In genomic region chr6:4988688-4989087, GRCm38 (mm10) we compare ENCODE assay signal across 30 mouse cellular contexts.
A peak's percentile ranks its signal among the peaks of the same experiment; 100 is the strongest.
DNase-seq lines count a peak whose midpoint lies in the region; ATAC-seq and TF ChIP-seq lines count a peak whose summit lies in the region.
"Had no signal": no experiment of that assay in that cellular context is flagged by ENCODE, and none has a peak within 500 bp of the region (broad histone marks: within the 10 kb centered on the region; RNA-seq: fewer than 3 reads in every experiment).

No protein-coding gene starts in this region.

- no peak for TF ChIP-seq CTCF in forebrain, postnatal 0 days (IDR thresholded peaks at IDR 0.05; ENCODE audit: low read depth)
- no peak for TF ChIP-seq CTCF in stomach, postnatal 0 days (IDR thresholded peaks at IDR 0.05; ENCODE audit: low read depth)

- no peaks in the 10 kb centered on the region for H3K36me3 ChIP-seq in forebrain, embryonic 10.5 days (replicated peaks)
- no peaks in the 10 kb centered on the region for H3K36me3 ChIP-seq in forebrain, postnatal 0 days (ENCODE audit: insufficient read depth)
- H3K36me3 ChIP-seq in intestine, embryonic 14.5 days (ENCODE audit: control insufficient read depth, insufficient read depth, low read length) = no peaks in the 10 kb centered on the region
- H3K36me3 ChIP-seq in intestine, embryonic 16.5 days (ENCODE audit: control insufficient read depth, insufficient read depth, low read length) = no peaks in the 10 kb centered on the region
- no peaks in the 10 kb centered on the region; the same call in 1 of the 2 replicates for H3K36me3 ChIP-seq in kidney, embryonic 16.5 days (ENCODE audit: insufficient read depth, low read length)
- H3K36me3 ChIP-seq in stomach, embryonic 16.5 days (ENCODE audit: control insufficient read depth, insufficient read depth, low read length) = no peaks in the 10 kb centered on the region
- H3K36me3 ChIP-seq in stomach, postnatal 0 days (ENCODE audit: control insufficient read depth, insufficient read depth, low read length) = no peaks in the 10 kb centered on the region
- H3K36me3 ChIP-seq: embryonic facial prominence, embryonic 13.5 days; heart, embryonic 15.5 days; hindbrain, embryonic 10.5 days; hindbrain, embryonic 13.5 days had no signal

- no peak for DNase-seq in forebrain, embryonic 10.5 days (ENCODE audit: extremely low spot score, low spot score)
- no peak for DNase-seq in forebrain, postnatal 0 days
- no peak for DNase-seq in intestine, embryonic 14.5 days (ENCODE audit: low spot score)
- no peak for DNase-seq in kidney, postnatal 36 days
- DNase-seq in stomach, postnatal 0 days (ENCODE audit: low spot score) = no peak
- DNase-seq: adrenal gland, adult 8-10 months; adrenal gland, postnatal 25 days; cerebellum, adult 11-12 months; cerebellum, adult 8-10 months; cerebellum, postnatal 10 days; cerebellum, postnatal 36 days; embryo, embryonic 11 days; gastrocnemius, adult 2 months; gastrocnemius, postnatal 14 days; heart, adult 18-20 months; heart, postnatal 10 days; heart, postnatal 36 days had no signal

- no peak for ATAC-seq in forebrain, postnatal 0 days
- ATAC-seq in intestine, embryonic 14.5 days (replicated peaks; ENCODE audit: low FRiP score, low TSS enrichment, low read depth) = no peak
- no peak for ATAC-seq in intestine, embryonic 16.5 days
- 0 out of 2 replicates have a peak, but pooled peaks have one; percentile 41 for ATAC-seq in kidney, embryonic 16.5 days (ENCODE audit: low FRiP score, low TSS enrichment)
- no peak for ATAC-seq in stomach, embryonic 16.5 days (ENCODE audit: insufficient read depth, low FRiP score)
- ATAC-seq in stomach, postnatal 0 days (ENCODE audit: low FRiP score, low TSS enrichment) = no peak
- ATAC-seq: activated CD4-positive, CD25-positive, alpha-beta regulatory T cell, adult 4 months; forebrain, embryonic 13.5 days; forebrain, embryonic 16.5 days; hindbrain, embryonic 16.5 days had no signal

- no peaks in the 10 kb centered on the region for H3K9me3 ChIP-seq in forebrain, embryonic 10.5 days
- H3K9me3 ChIP-seq in forebrain, postnatal 0 days (ENCODE audit: low read length) = no peaks in the 10 kb centered on the region
- no peaks in the 10 kb centered on the region for H3K9me3 ChIP-seq in intestine, embryonic 14.5 days (ENCODE audit: control insufficient read depth, low read length)
- no peaks in the 10 kb centered on the region for H3K9me3 ChIP-seq in intestine, embryonic 16.5 days (ENCODE audit: control insufficient read depth, low read length)
- H3K9me3 ChIP-seq in kidney, embryonic 16.5 days (ENCODE audit: low read length) = no peaks in the 10 kb centered on the region
- no peaks in the 10 kb centered on the region for H3K9me3 ChIP-seq in stomach, embryonic 16.5 days (replicated peaks; ENCODE audit: control insufficient read depth, low read length)
- H3K9me3 ChIP-seq in stomach, postnatal 0 days (ENCODE audit: control insufficient read depth, low read length) = no peaks in the 10 kb centered on the region
- H3K9me3 ChIP-seq: embryonic facial prominence, embryonic 10.5 days; embryonic facial prominence, embryonic 13.5 days; forebrain, embryonic 13.5 days; heart, embryonic 15.5 days; hindbrain, embryonic 10.5 days; hindbrain, embryonic 13.5 days had no signal

- H3K4me3 ChIP-seq in forebrain, embryonic 10.5 days = no peak overlapping the region
- H3K4me3 ChIP-seq in forebrain, postnatal 0 days (ENCODE audit: low read depth, low read length) = no peak overlapping the region
- no peak overlapping the region for H3K4me3 ChIP-seq in intestine, embryonic 14.5 days (ENCODE audit: low read depth, low read length)
- H3K4me3 ChIP-seq in intestine, embryonic 16.5 days (ENCODE audit: low read length) = no peak overlapping the region
- H3K4me3 ChIP-seq in kidney, embryonic 16.5 days (ENCODE audit: low read length) = no peak overlapping the region
- no peak overlapping the region for H3K4me3 ChIP-seq in stomach, embryonic 16.5 days (replicated peaks; ENCODE audit: low read length)
- H3K4me3 ChIP-seq in stomach, postnatal 0 days (ENCODE audit: low read depth, low read length) = no peak overlapping the region
- H3K4me3 ChIP-seq: embryonic facial prominence, embryonic 10.5 days; embryonic facial prominence, embryonic 13.5 days; erythroblast, embryonic 14.5 days; forebrain, embryonic 13.5 days; gastrocnemius, adult 2 months; heart, embryonic 15.5 days; hindbrain, embryonic 10.5 days; hindbrain, embryonic 13.5 days had no signal

- H3K4me1 ChIP-seq in forebrain, embryonic 10.5 days = peaks cover 17% of the 10 kb centered on the region
- 0 out of 2 replicates have a peak, but pooled peaks cover under 1% of the 10 kb centered on the region for H3K4me1 ChIP-seq in forebrain, postnatal 0 days (ENCODE audit: insufficient read depth)
- peaks cover 18% of the 10 kb centered on the region for H3K4me1 ChIP-seq in intestine, embryonic 14.5 days (replicated peaks; ENCODE audit: control insufficient read depth, insufficient read depth, low read length)
- no peaks in the 10 kb centered on the region; the same call in 1 of the 2 replicates for H3K4me1 ChIP-seq in intestine, embryonic 16.5 days (ENCODE audit: control insufficient read depth, insufficient read depth, low read length)
- H3K4me1 ChIP-seq in kidney, embryonic 16.5 days (ENCODE audit: insufficient read depth, low read length) = peaks cover 16% of the 10 kb centered on the region
- 0 out of 2 replicates have a peak, but pooled peaks cover 5% of the 10 kb centered on the region for H3K4me1 ChIP-seq in stomach, embryonic 16.5 days (ENCODE audit: control insufficient read depth, insufficient read depth, low read length)
- no peaks in the 10 kb centered on the region for H3K4me1 ChIP-seq in stomach, postnatal 0 days (replicated peaks; ENCODE audit: control insufficient read depth, insufficient read depth)

- 0 out of 2 replicates have a peak overlapping the region, but pooled peaks have one; percentile 3 for H3K27ac ChIP-seq in forebrain, embryonic 10.5 days
- no peak overlapping the region for H3K27ac ChIP-seq in forebrain, postnatal 0 days (ENCODE audit: low read depth, low read length)
- peak overlapping the region; percentile 51; the same call in 1 of the 2 replicates for H3K27ac ChIP-seq in intestine, embryonic 14.5 days (ENCODE audit: low read depth)
- H3K27ac ChIP-seq in intestine, embryonic 16.5 days (ENCODE audit: low read length) = no peak overlapping the region
- H3K27ac ChIP-seq in kidney, embryonic 16.5 days (ENCODE audit: low read length) = no peak overlapping the region
- H3K27ac ChIP-seq in stomach, embryonic 16.5 days (ENCODE audit: low read length) = 0 out of 2 replicates have a peak overlapping the region, but pooled peaks have one; percentile 6
- H3K27ac ChIP-seq in stomach, postnatal 0 days (replicated peaks) = no peak overlapping the region
- H3K27ac ChIP-seq: embryonic facial prominence, embryonic 10.5 days; embryonic facial prominence, embryonic 13.5 days; forebrain, embryonic 13.5 days; gastrocnemius, adult 2 months; heart, embryonic 15.5 days; hindbrain, embryonic 10.5 days; hindbrain, embryonic 13.5 days had no signal

- TF ChIP-seq EP300 in stomach, postnatal 0 days (optimal IDR thresholded peaks at IDR 0.05) = no peak

- 38% methylated on average over 4 of the region's 4 CpGs for WGBS in forebrain, embryonic 10.5 days
- WGBS in forebrain, postnatal 0 days = 51% methylated on average over 4 of the region's 4 CpGs
- 24% methylated on average over 4 of the region's 4 CpGs for WGBS in intestine, embryonic 14.5 days
- WGBS in intestine, embryonic 16.5 days = 46% methylated on average over 4 of the region's 4 CpGs
- WGBS in kidney, embryonic 16.5 days = 38% methylated on average over 4 of the region's 4 CpGs
- WGBS in stomach, embryonic 16.5 days = 40% methylated on average over 4 of the region's 4 CpGs
- WGBS in stomach, postnatal 0 days = 42% methylated on average over 4 of the region's 4 CpGs

- H3K27me3 ChIP-seq in forebrain, embryonic 10.5 days (ENCODE audit: poor library complexity, severe bottlenecking) = no peaks in the 10 kb centered on the region
- no peaks in the 10 kb centered on the region for H3K27me3 ChIP-seq in forebrain, postnatal 0 days (ENCODE audit: insufficient read depth, low read length)
- no peaks in the 10 kb centered on the region for H3K27me3 ChIP-seq in intestine, embryonic 14.5 days (replicated peaks; ENCODE audit: control insufficient read depth, insufficient read depth, low read length)
- no peaks in the 10 kb centered on the region for H3K27me3 ChIP-seq in intestine, embryonic 16.5 days (replicated peaks; ENCODE audit: control insufficient read depth, insufficient read depth, low read length)
- H3K27me3 ChIP-seq in kidney, embryonic 16.5 days (ENCODE audit: insufficient read depth, low read length) = no peaks in the 10 kb centered on the region
- no peaks in the 10 kb centered on the region for H3K27me3 ChIP-seq in stomach, embryonic 16.5 days (ENCODE audit: control insufficient read depth, insufficient read depth, low read length)
- no peaks in the 10 kb centered on the region for H3K27me3 ChIP-seq in stomach, postnatal 0 days (ENCODE audit: control insufficient read depth, insufficient read depth, low read length)
- H3K27me3 ChIP-seq: embryonic facial prominence, embryonic 13.5 days; forebrain, embryonic 13.5 days; heart, embryonic 15.5 days; hindbrain, embryonic 13.5 days had no signal

- no peak overlapping the region for H3K4me2 ChIP-seq in forebrain, postnatal 0 days (ENCODE audit: low read depth)
- H3K4me2 ChIP-seq in intestine, embryonic 14.5 days (ENCODE audit: low read length) = no peak overlapping the region
- H3K4me2 ChIP-seq in intestine, embryonic 16.5 days (ENCODE audit: low read depth, low read length) = no peak overlapping the region
- H3K4me2 ChIP-seq in kidney, embryonic 16.5 days (replicated peaks; ENCODE audit: low read depth, low read length) = no peak overlapping the region
- no peak overlapping the region for H3K4me2 ChIP-seq in stomach, embryonic 16.5 days (ENCODE audit: low read depth, low read length)
- no peak overlapping the region for H3K4me2 ChIP-seq in stomach, postnatal 0 days (replicated peaks; ENCODE audit: low read depth)
- H3K4me2 ChIP-seq: embryonic facial prominence, embryonic 13.5 days; forebrain, embryonic 13.5 days; heart, embryonic 15.5 days; hindbrain, embryonic 13.5 days had no signal

- no peak overlapping the region for H3K9ac ChIP-seq in forebrain, postnatal 0 days
- no peak overlapping the region for H3K9ac ChIP-seq in intestine, embryonic 14.5 days (ENCODE audit: low read length)
- no peak overlapping the region for H3K9ac ChIP-seq in intestine, embryonic 16.5 days (ENCODE audit: low read depth, low read length)
- H3K9ac ChIP-seq in kidney, embryonic 16.5 days (replicated peaks; ENCODE audit: low read length) = no peak overlapping the region
- H3K9ac ChIP-seq in stomach, embryonic 16.5 days (ENCODE audit: low read length) = no peak overlapping the region
- no peak overlapping the region for H3K9ac ChIP-seq in stomach, postnatal 0 days (ENCODE audit: low read length)
- H3K9ac ChIP-seq: embryonic facial prominence, embryonic 13.5 days; forebrain, embryonic 13.5 days; heart, embryonic 15.5 days; hindbrain, embryonic 13.5 days had no signal

Comparison
In these comparisons a context has a peak if more than half of its experiments do, and no peak if none do; other contexts are left out.
1. H3K27ac ChIP-seq: peak in forebrain, embryonic 10.5 days (single experiment), intestine, embryonic 14.5 days (single experiment) and stomach, embryonic 16.5 days (single experiment); none in forebrain, postnatal 0 days (single experiment), intestine, embryonic 16.5 days (single experiment), kidney, embryonic 16.5 days (single experiment) and stomach, postnatal 0 days (single experiment).